Mouse (Mus musculus): ENCODE results near the gene Mmd2. TPM values are rescaled to one million over a fixed set of nuclear protein-coding genes. Genes with fewer than 3 reads are reported as not detected.

The Mmd2 gene
- total RNA-seq (2021), result 100 to 1,000 TPM; 159 to 178 TPM

DNA sequence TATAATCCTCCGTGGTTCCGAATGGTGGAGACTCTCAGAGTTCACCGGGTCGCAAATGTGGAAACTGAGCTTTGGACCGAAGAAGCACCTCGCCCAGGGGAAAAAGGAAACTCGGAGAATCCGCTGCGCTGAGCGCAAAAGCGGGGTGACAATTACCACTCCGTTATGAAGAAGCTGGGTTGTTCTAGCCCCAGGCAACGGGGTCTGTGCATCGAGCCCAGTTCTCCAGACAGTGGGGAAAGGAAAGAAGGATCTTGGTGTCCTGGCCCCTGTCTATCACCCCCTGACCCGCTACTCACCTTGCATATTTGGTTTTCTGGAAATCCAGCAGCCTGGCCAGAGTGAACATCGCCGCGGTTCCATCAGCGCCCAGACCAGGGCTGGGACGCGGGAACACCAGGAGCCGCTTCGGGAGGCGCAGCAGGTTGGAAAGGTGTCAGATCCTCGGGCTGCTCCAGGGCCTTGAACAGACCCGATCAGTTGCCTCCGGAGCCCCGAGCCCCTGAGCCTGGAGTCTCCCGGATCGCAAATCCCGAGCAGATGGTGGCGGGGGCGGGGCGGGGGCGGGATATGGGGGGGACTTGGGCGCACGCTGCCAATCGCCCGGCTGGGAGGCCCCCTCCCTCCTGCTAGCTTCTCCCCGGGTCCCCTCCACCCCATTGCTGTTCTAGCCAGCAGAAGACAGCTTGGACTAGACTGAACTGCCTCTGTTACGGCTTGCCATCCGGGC lies at the start of gene Mmd2:
TSS of gene Mmd2 (minus strand) at position 542 of the 730 bp plus-strand sequence.
- peak; percentile 78 to 83 for DNase-seq

DNA sequence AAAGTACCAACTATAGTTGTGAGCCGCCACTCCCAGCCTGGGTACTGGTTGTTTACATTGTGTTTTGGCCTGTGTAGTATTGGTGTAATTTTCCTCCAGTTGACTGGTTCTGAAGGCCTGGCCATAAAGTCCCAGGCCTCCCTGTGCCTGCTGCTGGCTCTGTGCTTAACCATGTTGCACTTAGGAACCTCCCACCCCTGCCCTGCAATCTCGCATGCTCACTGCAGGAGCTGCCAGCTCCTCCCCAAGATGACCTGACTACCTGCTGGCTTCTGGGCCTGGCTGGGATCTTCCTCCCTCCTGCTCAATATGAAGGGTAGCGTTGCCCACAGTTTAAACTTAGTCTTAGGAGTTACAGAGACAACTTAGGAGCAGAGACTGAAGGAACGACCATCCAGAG lies 43.7 kb upstream of the Mmd2 start:
- no peak for DNase-seq

DNA sequence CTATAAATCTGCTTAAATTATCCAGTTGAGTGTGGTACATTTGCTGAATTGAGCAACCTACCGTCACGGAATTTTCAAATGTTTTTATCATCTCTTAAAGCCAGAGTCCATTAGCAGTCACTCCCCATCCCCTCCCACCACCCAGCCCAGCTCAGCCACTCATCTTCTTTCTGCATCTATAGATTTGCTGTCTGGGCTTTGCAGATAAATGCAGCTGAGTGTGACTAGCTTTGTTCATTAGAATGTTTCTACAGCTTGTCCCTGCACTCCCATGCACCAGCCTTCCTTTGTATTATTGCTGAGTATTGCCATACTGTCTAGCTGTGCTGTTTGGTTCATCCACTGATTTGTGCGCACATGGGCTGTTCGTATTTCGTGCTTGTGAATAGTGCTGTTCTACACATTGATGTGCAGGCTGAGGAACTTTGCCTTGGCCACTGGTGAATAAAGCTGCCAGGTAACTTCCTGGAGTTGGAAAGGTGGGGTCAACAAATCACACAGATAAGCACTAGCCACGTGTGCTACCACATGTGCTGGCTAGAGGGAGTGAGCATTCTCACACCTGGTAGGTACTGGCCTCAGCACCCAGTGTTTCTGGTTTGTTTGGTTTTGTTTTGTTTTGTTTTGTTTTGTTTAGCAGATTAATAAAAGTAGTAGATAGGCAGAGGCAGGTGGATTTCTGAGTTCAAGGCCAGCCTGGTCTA lies 42.3 kb upstream of the Mmd2 start:
- no peak for DNase-seq

DNA sequence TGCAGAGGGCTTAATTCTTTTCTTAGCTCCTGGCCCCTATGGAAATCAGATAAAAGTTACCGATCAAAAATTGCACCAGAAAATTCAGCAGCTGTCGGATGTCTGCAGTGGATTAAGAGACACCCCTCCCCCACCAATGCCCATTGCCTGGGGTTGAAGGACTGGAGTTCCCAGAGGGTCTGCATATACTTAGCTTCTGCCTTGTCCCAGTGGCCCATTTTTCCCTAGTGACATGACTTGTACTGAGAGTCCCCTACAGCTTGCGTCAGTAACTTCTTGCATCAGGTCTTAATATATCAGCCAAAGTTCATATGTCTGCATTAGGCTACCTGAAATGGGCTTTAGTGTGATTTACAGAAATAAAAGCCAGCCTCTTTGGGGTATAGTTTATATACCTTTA lies 41.8 kb upstream of the Mmd2 start:
- no peak for DNase-seq

DNA sequence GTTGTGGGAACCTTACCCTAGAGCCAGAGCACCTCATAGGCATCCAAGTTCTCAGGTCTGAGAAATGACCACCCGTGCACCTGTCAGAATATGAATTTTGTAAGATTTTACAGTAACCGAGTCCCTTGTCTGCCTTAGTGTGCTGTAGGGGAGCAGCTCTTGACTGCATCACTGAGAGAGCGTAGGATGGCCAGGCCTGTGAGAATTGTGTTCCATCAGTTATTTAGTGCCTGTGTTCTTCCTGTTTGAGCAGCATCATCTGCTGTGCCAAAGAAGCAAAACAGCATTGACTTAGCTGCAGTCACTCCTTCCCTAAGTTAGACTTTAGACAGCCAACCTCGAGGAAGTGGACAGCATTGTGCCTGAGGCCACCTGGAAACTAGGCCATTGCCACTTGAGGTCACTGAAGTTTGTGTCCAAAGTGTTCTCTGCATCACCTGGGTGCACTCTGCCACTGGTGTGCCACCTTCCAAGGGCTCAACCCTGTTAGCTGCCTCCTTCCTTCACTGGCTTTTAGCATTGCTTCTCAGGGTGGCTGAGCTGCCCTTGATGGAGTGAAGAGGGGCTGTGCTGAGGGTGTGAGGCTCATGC lies 41.0 kb upstream of the Mmd2 start:
- DNase-seq, result no peak

DNA sequence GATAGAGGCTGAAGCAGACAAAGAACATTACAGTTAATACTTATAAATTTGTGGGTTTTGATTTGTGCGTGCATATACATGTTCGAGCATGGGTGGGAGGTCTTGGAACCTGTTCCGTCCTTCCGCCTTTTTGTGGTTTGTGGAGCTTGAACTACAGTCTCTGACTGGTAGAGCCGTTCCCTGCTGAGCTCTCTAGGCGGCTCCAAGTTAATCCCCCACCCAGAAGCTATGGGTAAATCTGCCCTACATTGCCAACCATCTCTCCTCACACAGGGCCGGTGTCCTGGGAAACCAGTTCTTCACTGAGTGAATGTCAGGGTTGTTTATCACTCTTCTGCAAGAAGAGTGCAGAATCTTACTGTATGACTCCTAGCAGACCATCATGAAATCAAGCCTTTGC lies 39.6 kb upstream of the Mmd2 start:
- no peak for DNase-seq

DNA sequence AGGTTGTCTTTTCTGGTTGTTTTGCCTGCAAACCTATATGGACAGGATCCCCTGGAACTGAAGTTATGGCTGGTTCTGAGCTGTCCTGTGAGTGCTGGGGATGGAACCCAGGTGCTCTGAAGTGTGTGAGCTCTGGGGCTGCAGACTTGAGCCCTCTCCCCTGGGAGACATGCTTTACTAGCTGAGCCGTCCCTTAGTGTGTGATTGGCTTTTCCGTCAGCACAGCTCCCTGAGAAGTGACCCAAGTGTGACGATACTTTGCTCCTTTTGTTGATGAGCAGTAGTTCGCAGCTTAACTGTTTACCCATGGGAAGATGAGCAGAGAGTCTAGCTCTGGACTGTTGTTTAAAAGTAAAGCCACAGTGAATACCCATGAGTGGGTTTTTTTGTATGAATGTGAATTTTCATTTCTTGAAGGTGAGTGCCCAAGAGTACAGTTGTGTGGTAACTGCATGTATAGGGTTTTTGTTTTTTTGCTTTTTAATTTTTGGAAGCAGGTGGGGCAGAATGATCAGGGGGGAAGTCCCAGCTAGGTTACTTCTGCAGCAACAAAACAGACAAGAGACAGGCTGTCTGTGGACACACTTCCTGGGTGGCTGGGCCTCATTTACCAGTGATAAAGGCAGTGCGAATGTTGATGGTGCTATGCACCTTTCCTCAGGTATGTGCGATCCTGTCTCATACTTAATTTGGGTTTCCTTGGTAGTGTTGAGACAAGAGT lies 32.9 kb upstream of the Mmd2 start:
- DNase-seq, result no peak

DNA sequence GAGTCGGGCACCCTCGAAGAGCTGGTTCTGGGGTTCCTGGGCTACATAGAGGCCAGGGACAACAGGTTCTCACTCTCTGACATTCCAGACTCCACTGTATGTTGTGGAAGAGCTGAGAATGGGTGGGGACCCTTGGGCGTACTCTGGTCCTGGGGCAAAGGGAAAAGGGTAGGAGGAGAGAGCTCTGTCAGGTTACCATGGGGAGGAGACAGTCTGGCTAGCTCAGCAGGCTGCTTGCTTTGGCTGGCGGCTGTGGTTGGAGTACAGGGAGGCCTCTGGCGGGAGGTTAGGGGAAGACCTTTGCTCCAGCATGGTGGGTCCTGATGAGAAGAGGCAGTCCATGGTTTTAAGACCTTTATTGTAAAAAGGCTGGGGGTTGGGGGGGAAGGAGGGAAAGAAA lies 31.5 kb upstream of the Mmd2 start:
- DNase-seq, result no peak

DNA sequence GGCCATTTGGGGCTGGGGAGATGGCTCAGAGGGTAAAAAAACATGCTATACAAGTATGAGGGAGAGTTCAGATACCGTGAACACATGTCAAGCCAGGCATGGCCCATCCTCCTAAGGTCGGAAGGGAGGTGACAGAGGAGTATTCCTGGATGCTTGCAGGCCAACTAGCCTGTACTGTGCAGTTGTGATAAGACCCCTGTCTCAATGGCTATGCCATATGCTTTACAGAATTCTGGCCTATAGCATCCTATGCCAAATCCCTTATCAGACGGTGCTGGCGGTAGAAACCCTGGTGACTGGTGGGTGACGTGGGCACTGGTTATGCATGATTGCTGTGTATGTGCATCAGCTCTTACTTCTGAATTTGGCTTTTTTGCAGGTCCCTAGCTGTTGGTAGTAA lies 29.2 kb upstream of the Mmd2 start:
- no peak for DNase-seq

DNA sequence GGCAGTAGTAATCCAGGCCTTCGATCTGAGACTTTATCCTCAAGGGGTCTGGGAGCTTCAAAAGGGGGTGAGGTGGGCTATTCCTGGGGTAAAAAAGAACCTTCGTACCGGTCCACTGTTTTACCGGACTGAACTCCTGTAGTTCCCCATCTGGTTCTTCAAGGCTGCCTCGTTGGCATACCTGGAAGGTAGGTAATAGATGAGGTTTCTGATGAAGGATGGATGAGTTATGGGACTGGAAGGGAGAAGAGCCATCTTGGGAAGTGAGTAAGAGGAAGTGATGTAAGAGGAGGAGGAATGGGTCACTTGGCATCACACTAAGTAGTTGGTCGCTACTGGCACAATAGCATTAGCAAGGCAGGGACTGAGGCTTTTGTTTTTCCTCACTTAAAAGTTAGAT lies 21.6 kb upstream of the Mmd2 start:
- DNase-seq, result no peak

DNA sequence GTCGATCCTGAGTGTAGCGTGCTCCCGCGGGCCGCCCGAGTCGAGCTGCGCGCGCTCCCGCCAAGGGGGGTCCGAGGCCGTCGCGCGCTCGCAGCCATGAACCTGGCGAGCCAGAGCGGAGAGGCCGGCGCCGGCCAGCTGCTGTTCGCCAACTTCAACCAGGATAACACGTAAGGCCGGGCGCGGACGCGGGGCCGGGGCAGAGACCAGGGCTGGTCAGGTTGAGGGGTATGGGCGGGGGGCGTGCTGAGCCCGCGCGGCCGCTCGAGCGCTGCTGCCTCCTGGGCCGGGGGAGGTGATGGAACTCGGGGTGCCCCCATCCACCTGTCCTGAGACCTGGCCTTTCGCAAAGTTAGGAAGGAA lies 21.0 kb upstream of the Mmd2 start:
- DNase-seq, result no peak

DNA sequence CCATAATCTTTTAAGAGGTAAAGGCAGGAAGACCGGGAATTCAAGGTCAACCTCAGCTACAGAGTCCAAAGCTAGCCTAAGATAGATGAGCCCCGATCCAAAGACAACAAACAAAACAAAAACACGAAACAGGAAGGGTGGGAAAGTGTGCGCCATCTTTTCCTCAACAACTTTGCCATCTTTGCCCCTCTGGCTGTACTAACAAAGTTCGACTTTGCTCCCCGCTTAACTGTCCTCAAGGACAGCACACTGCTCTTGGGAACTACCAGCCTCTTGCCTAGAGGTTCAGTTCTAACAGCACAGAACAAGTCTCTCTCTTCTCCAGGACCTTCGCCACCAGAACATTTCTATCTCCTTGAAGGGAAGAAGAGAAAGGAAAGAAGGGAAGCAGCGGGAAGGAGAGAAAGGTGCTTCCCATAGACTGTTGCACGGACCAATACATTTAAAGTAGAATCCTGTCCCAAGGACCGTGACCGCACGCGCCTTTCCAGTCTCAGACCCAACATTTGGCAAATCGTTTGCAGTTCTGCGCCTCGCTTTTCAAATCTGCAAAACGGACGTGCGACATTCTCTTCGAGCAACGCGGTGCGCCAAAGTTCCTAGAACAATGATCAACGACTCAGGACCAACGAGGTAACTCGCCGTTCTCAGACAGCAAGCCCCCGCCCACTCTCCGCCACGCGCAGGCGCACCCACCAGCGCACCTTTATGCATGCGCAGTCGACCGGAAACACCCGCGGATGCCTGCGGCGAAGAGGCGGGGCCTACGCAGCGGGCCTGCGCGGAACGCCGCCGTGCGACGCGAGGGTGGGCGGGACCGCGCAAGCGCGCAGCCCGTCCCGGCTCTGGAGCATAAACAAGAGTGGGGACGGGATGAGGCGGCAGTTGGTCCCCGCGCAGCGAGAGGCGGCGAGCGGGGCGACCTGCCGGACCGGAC lies 20.4 kb upstream of the Mmd2 start:
- DNase-seq, result peak; percentile 96

DNA sequence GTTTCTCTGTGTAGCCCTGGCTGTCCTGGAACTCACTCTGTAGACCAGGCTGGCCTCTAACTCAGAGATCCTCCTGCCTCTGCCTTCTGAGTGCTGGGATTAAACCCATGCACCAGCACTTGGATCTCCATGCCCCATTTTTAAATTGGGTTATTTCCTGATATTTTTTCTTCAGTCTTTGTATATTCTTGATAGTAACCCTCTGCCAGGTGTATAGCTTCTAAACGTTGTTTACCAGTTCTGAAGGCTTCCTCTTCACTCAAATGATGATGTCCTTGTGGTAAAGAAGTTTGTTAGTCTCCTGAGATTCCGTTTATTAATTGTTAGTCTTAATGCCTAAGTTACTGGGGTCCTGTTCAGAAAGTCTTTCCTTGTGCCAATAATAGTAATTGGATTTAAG lies 18.8 kb upstream of the Mmd2 start, which contains the start of gene Wipi2:
TSS of gene Wipi2 (plus strand) at position 301 of the 400 bp plus-strand sequence.
- no peak for DNase-seq

DNA sequence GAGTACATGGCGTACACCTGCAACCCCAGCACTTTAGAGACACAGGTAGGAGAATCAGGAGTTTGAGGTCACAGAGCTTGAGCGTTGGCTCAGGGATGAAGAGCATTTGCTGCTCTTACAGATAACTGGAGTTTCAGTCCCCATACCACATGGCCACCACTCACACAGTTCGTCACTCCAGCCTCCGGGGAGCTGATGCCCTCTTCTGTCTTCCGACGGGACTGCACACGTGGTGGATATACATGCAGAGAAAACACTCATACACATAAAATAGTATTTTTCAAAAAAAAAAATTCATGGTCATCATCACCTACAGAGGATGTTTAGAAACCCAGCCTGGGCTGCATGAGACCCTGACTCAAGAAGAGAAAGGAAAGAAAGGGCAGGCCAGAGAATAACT lies 14.5 kb upstream of the Mmd2 start:
- DNase-seq, result no peak

DNA sequence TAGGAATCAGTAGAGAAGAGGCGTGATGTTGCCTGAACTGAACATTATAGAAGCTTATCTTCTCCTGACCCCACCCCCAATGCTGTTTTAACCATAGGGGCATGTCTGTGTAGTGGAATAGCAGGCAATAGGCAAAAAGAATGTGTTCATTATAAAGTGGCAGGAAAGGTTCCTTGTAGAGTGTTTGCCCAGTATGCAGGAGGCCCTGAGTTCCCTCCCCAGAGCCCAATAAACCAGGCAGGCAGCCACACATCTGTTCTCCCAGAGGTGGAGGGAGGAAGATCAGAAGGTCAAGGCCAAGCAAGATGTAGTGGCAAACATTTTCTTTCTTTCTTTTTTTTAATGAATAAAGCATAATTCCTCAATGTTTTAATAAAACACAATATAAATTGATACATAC lies 13.5 kb upstream of the Mmd2 start:
- no peak for DNase-seq

DNA sequence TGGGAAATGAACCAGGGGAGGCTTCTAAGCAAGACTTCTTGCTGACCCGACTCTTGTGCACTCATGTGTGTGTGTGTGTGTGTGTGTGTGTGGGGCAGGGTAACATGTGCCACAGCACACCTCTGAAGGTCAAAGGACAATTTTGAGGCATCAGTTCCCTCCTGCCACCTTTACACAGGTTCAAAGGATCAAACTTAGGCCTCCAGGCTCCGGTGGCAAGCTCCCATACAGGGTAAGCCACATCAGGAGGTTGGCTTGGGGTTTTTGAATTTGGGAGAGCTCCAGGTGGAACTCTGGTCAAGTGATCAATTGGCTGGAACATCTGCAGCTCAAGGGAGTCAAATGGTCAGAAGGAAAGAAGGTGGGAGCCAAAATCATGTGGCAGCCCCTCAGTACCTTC lies 12.8 kb upstream of the Mmd2 start:
- DNase-seq, result no peak

DNA sequence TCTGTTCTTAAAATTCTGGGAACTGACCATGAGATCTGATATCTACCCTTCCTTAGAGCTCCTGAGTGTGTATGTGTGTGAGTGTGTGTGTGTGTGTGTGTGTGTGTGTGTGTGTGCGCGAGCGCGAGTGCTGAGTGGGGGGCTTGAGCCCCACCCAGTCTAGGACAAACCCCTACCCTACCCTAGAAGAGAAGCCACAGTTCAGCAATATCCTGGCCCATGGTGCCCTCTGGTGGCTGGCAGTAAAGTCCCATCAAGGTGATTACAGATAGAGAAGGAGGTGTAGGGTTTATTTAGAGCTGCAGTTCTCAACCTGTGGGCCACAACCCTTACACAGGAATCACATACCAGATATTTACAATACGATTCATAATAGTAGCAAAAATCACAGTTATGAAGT lies 11.3 kb upstream of the Mmd2 start:
- DNase-seq, result peak; percentile 52 to 65

DNA sequence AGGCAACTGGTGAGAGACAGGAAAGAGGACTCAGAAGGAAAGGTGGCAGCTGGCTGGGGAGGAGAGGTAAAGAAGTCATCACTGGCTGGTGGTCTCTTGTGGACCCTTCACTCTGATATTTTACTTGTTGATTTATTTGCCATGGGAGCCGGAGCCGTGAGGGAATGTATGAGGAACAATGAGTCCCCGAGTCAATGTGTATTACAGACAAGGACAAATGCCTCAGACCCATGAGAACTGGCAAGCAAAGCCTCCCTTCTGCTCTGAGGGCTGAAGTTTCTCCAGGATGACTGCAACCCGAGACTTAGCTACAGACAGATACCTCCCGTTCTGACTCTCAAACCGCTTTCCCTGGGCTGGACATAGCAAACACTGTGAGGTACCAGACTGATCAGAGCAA lies 7.7 kb upstream of the Mmd2 start:
- DNase-seq, result no peak

DNA sequence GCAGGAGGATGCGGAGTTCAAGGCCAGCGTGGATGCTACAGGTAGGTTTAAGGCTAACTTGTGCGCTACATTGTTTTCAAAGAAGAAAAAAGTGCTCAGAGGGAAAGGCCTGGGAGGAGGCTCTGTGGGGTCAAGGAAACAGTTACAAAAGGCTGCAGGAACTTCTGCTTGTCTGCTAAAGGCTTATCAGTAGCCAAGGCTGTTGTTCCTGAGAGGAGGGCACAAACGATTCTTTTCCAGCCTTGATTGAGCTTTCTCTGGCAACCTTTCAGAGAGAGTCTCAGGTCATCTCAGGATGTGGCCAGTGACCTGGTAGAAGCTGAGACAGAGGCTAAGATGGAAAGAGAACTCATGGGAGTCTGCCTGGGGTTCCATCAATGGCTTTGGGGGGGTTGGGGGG lies 7.0 kb upstream of the Mmd2 start:
- no peak for DNase-seq

DNA sequence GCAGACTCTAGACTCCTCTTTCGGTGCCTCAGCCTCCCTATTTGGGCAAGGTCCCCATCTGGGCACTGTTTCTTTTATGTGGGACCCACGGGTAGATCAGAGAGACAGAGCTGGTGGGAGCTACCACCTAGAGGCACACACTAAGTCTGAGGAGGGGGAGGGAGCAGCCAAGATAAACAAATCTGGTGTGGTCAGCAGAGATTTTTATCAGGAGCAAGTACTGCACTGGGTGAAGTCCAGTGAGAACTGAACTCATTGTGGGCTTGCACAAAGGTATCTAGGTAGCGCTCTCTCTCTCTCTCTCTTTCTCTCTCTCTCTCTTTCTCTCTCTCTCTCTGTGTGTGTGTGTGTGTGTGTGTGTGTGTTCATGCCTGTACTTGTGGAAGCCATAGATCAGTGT lies 5.9 kb upstream of the Mmd2 start:
- no peak for DNase-seq

DNA sequence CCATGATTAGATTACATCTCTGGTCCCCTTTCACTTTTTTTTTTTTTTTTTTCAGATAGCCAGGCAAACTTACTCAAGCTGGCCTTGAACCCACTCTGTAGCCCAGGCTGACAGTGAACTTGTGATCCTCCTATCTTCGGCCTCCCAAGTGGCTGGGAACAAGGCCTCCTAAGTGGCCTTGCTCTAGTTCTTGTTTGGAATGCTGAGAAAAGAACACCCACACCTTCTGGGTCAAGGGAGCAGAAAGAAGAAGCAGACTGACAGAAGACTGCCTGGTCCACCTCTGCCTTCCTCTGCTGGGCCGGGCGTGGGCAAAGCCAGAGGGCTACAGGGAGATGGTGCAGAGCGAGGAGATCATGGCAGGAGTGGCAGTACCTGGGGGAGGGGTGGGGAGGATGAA lies 1.8 kb upstream of the Mmd2 start:
- DNase-seq, result no peak

DNA sequence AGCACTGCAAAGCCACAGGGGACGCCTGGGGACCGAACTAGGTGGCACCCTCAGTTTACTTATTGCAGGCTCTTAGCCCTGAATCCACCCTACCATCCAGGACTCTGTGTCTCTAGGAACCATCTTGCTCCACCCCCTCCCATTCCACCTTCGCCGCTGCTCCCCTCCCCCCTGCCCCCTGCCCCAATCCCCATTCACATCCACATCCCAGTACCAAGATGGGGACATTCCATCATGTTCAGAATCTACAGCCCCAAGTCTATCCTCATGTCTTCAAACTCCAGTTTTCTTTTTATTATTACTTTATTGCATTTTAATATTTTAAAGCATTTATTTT lies 357 bp upstream of the Mmd2 start:
- no peak for DNase-seq
